Mouse (Mus musculus) frontal cortex, adult 2 months (tissue): ENCODE data around the gene St3gal5. TPM values are rescaled to one million over a fixed set of nuclear protein-coding genes. Genes with fewer than 3 reads are reported as not detected.

Source experiments
- DNase-seq, 2 experiments: peaks; one replicate each; pipeline ENCODE4 v3.0.0; 2022; ENCODE audit warnings: low spot score in 1 of 2; ENCODE audit errors: extremely low spot score in 1 of 2
- polyA plus RNA-seq: library from polyadenylated mRNA; depleted of rRNA; stranded (reverse); fragments of >200 nt; gene quantifications from 2 replicates; pipeline ENCODE4 v1.2.3, GENCODE M21; 2012

Gene St3gal5
- polyA plus RNA-seq, 1 experiment = 124 TPM

DNA sequence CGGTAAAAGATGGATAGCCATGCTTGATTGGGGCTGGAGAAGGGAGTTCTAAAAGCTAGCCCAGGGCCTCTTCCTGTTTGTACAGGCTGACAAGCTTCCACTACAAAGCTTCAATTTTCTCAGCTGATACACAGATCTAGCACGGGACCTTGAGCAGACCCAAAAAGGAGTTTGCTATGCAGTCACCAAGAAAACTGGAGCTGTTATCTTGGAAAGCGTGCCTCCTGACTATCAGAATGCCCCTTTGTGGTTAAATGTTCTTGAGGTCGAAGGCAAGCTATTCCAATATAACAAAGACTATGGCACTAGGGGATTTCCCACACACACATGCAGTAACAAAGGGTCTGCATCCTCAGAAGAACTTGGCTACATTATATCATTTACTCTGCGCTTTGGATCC, 1.2 kb upstream of the St3gal5 start:
- no peak for DNase-seq

DNA sequence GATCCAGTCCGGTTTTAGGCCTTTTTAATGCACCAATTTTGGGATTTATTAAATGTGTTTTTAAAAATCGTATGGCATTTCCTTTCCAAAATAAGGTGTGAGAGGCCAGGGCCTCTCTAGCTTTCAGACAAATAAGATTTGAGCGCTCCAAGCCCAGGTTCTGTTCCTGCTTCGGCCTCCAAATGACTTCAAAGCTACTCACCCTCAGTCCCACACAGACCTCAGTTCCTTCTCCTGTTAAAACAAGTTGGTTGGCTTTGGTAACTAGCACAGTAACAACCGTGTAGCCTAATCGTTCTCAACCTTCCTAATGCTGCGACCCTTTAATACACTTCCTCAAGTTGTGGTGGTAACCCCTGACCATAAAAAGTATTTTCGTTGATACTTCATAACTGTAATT, 723 bp upstream of the St3gal5 start:
- DNase-seq = no peak

DNA sequence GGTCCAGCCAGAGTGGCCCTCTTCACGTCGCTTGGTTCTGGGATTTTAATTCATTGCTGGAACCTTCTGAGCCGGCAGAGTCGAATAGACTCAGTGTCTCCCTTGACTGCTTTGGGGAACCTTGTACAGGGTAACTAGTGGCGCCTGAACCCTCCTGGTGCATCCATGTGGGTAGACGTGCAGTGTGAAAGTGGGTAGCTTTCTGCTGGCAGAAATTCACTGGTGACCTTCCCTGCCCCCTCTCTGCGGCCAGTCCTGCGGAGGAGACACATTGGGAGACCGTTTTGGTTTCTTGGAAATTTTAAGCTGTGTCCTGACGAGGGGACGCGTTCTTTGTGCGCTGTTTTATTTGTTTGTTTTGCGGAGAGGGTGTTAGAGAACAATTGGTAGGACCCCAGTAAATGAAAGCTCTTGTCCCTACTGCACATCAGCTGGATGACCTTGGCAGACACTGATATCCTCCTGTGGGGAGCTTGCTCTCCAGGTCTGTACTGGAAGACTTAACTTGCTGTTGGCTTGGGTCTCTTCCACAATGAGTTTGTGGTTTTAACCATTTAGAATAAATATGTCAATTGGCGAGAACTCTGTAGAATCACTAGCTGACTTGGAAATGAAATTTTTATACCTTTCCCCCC, 746 bp downstream of the St3gal5 start:
- no peak for DNase-seq

DNA sequence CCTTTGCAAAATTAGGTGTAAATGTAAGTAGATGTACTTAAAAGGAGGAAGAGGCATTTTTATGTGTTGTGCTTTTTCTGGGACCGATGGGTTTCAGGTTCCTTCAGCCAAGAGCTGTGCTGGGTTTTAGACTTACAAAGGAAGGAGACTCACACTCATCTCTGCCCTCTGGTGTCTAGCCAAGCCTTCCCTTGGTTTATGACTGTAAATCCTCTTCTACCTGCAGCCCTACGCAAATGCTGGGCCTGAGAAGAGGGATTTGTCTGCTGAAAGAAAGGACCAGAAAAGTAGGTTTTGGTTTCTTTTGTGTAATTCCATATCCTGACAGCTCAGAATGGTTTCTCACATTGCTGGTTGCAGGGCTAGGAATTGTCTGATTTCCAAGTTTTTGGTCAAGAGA, 1.3 kb downstream of the St3gal5 start:
- peak in 1 of 2 experiments; percentile 60 for DNase-seq

DNA sequence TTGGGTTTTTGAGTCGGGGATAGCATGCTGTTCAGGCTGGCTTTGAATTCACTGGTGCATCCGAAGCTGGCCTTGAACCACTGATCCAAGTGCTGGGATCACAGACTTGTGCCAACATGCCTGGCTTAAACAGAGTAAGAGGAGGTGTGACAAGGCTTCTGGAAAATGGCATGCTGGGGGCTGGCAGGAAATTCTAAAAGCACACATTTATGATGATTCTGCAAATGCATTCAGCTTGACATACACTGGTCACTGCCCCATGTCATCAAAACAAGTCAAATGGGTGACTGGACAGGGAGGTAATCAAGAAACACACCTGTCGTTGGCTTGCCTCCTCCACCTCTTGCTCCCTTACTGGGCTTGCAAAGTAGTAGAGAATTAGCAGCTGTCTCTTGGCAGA, 1.9 kb downstream of the St3gal5 start:
- no peak for DNase-seq

DNA sequence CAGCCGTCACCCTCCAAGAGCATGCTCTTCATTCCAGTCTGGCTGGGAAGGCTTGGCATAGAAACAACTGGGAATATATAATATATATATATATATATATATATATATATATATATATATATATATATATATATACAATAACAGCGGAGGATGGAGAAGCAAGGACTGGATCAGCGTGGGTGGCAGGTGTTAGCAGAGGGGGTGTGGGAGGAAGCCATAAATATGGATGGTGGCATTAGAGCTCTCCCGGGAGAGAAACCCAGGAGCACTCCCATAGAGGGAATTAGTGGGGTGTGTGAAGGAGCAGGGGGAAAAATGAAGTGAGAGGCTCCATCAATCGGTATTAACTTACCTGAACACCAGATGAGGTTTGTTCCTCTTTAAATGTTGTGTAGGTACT, 2.8 kb downstream of the St3gal5 start:
- DNase-seq = peak; percentile 69 to 79

DNA sequence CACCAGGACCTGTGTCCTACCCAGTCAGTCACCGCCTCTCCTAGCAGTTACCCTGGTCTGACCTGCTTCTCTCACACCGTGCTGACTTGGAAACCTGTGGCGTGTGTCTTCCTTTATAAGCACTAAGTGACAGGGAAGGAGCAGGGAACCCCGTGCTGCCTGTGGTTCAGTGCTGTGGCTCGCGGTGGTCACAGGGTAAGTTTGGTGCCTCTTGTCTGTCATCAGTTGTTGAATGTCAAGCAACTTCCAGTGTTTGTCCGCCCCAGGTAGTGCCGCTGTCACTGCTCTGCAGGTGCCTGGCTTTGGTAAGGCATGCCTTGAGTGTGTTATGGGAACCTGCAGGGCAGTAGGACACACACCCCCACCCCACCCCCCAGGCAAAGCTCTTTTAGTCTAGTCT, 3.5 kb downstream of the St3gal5 start:
- DNase-seq = no peak

DNA sequence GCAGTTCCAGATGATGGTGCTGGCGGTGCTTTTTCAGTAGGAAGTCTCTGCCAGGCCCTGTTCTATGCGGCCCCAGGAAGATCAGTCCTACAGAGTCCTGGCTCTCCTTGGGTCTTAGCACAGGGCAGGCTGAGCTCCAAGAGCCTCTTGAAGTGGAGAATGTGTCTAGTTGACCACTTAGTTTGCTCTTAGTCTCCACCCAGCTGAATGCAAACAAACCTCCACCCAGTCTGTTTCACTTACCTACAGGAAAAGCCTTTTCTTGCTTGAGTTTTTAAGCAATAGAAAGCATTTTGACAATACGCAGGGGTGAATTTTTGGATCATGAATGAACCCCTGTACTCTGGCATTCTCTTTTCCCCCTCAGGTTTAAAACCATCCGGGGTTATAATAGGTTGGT, 4.0 kb downstream of the St3gal5 start:
- no peak for DNase-seq

DNA sequence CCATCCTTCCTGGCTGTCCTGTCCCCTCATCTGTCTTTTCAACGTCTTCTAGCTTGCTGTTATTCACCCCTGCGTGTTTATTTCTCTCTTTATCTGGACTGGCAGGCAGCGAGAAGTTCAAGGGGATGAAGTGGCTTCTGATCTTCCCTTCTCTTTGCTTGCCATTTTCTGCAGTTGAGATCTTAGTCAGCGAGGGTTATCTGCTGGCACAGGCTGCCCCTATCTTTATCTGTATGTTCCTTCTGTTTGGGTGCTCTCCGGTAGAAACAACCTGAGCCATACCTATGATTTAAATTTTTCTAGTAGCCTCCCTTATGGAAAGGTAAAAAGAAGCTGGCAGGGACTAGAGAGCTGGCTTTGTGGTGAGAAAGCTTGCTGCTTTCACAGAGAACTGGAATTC, 4.7 kb downstream of the St3gal5 start:
- DNase-seq = no peak

DNA sequence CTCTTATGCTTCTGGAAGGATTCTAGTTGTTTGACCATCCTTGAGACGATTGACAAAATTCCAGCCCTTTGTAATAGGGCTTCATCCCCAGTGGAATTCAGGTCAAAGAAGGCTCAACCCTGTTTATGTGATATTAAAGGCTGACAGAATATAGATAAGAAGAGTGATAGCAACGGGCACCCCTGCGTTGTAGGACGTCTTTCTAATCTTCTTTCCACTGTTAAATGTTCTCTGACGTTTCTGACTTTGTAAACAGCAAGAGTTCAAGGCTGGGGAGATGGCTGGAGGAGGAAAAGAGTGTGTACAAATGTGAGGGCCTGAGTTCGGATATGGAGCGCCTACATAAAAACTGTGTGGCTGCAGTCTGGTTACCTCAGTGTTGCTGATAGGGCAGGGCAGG, 7.1 kb downstream of the St3gal5 start:
- no peak for DNase-seq

DNA sequence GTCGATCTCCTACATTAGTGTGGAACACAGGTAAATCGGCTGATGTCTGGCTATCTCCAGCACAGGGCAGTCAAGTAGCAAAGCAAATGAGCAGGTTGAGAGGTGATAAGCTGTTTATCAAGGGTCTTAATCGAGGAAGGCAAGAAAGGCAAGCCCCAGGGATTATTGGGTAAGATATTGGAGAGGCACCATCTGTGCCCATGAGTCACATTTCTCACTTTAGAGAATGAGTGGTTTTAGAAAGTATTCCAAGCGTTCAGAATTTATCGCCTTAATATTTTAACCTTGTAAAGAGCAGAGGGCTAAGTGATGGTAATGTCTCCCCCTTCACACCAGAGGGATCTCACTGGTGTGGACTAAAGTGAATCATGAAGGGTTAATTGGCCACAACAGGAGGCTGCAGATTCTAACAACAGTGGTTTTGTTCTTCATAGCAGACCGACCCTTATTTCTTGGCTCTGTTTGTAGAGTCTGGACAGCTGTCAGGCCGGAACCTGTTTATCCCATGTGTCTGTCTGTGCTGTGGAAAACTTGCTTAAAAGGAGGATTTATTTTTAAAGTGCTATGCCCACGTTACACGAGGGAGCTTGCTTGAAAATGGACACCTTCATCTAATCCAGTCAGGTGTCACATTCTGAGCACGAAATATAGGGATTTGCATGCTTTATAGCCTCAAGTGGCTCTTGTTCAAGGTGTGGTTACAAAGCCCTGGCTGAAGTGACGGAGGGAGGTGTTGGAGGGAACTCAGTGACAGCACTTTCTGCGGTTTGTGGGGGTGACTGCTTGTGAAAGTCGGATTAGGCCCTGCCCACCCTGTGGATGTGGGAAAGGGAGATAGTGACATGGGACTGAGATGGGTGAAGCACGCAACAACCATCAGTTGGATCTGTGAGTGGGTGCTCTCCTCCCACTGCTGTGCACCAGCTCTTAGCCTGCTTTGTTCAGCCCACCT, 11.8 kb downstream of the St3gal5 start:
- peak; percentile 35 to 61 for DNase-seq

DNA sequence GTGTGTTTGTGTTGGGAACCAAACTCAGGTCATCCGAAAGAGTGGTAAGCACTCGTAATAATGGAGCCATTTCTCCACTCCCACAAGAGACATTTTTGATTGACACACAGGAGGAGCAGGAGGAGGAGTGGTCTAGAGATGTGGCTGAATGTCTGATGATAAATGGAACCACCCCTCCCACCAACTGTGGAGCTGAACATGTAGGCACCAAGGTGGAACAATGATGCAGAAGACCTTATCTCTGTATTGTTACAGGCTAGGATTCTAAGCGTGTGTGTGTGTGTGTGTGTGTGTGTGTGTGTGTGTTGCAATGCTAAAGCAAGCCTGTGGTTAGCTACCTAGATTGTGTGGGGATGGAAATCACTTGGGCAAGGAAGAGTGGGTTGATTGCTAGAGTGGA, 13.2 kb downstream of the St3gal5 start:
- no peak for DNase-seq

DNA sequence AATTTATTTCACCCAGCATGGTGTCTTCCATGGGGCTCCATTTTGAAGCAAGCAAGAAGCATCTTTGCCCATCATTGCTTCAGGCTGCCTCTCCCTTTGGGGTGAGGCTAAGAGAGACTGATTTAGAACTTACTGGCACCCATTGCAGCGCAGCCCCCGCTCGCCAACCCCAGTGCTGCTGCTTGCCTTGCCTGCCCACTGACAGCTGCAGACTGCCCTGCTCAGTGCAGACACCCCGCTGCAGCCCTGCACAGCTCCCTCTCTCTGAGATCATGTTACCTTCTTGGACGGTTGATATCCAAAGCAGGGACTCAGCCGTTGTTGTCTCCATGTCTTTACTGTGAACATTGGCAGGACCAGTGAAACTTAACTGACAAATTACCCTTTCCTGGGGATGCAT, 15.2 kb downstream of the St3gal5 start:
- DNase-seq = peak in 1 of 2 experiments; percentile 66

DNA sequence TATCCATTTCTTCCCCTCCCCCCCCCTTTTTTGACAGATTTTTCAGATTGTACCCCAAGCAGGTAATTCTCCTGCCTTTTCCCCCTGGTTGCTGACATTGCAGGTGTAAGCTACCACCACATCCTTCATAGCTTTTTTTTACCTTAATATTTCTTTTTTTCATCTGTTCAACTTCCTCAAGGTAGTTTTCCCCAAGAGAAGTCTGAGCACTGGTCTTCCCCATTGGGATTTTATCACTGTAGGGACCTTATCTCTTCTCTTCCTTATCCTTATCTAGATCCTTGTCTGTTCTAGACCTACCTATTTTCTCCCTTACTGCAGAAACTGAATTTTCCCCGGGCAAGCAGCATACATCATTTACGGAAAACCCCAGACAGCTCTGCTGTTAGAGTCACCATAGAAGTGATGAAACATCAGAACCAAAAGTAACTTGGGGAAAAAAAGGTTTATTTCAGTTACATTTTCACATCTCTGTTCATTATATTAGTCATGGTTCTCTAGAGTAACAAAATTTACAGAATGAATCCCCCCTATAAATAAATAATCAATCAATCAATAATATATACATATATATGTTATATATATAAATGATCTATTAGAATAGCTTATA, 15.8 kb downstream of the St3gal5 start:
- no peak for DNase-seq

DNA sequence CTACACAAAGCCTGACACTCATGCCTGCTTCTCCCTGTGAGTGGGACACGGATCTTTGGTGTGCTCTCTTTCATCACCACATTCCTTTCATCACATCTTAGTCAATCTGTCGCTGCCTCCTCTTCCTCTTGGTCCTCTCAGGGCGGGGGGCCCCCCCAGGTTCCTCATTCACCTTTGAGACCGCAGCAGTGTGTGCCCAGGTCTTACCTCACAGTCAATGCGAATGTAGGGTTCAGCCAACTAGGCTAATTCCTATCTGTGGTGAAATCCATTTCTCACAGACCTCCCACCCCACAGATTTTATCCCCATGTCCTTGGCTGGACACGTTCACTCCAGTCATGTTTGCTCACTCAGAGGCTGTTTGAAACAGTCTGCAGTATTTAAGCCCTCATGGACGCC, 17.5 kb downstream of the St3gal5 start:
- no peak for DNase-seq

DNA sequence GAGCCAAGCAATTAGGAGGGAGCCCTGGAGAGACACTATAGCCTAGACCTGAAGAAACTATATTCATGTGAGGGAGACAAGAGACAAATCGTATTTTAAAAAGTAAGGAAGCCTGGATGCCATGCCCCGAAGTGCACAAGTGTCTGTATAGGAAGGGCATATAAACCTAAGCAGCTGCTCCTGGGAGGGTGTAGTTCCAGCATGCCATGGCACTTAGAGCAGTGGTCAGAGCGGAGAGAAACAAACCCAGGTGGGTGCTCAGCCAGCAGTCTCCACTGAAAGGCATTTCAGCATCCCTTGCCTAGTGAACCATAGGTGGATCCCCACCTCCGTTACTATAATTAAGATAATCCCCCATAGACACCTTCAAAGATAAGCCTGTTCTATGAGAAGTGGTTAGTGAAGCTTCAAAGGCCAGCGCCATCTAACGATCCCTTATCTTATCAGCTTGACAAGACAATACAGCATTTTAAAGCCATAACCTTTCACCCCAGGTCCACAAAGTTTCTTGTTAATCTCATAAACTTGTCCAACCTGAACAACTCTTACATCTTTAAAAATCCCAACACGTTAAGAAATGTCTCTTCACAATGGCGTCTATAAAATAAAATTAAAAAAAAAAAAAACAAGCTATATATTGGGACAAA, 20.1 kb downstream of the St3gal5 start:
- DNase-seq = no peak

DNA sequence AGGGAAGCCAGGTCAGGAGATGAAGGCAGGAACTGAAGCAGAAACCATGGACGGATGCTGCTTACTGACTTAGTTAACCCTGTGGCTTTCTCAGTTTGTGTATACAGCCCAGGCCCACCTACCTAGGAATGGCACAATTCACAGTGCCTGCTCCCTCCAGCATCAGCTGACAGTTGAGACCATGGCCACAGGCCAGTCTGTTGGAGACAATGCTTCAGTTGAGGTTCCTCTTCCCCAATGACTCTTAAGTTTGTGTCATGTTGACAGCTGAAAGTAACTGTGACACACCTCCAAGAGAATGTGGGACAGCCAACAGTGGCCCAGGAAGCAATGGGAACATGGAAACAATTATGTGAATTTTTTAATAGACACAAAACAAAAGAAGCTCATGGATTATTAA, 22.5 kb downstream of the St3gal5 start:
- DNase-seq = no peak

DNA sequence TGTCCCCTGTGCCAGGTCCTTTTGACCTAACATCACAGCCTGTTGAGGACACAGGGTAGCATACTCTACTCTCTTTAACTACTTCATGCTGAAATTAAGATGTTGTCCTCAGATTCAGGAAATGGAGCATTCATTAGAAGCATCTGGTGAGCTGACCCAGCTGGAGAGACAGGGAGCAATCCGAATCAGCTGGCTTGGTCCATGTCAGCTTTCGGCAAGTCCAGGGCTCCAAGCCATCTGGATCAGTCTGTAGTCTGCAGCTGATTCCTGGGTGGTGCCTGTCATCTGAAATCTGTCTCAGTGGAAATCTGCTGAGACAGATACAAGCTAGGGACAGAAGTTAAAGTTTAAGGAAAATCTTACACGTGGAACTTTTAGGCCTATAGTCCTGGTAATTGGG, 23.9 kb downstream of the St3gal5 start:
- DNase-seq = no peak

DNA sequence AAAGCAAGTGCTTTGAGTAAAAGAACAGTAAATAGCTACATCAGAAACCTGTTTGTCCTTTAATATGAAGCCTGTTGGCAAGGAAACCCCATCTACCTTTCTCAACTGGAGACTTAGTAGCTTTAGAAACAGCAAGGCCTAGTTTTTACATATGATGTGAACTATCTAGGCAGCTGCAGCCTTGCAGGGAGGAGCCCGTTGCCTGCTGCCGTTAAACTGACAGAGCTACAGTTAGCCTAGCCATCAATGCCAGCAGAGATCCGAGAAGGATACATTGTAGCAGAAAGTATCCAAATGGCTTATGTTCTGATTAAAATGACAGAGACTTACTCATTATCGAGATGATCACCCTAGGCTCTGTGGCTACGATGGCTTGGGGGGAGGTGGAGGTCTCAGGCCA, 25.1 kb downstream of the St3gal5 start:
- no peak for DNase-seq

DNA sequence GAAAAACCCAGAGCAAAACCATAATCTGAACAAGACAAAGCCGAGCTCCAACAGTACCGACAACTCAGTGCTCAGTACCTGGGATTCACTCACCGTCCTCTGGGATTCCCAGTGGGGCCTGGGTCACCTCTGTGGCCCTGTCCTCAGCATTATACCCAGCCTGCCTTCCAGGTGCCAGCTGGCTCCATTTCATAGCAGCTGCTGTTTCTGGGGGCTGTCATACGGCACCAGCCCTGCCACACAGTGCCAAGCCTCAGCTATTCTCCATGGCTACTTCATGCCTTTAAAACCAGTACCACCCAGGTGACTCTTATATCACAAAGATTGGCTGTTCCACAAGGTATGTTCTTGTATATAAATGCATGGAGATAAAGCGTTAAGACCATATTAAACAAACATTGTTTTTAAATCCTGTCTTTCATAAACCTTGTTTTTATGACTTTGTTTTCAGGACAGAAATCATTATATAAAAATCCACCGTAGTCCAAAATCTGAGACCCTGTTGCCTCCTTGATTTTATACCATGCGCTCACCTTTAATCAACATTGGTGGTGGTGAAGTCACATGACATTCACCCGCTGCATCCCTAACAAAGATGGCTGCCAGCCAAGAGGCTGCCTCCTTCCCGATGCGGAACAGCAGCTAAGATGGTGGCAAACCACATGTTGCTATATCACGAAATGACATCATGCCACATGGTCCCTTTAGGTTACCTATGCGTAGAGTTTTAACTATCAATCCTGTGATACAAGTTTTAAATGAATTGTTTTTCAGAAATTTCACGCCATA, 27.1 kb downstream of the St3gal5 start:
- no peak for DNase-seq
